Mouse (Mus musculus) forebrain, postnatal 0 days (tissue): Measurements from ENCODE around the gene Nr4a3. TPM values are rescaled to one million over a fixed set of nuclear protein-coding genes. Genes with fewer than 3 reads are reported as not detected.

ENCODE experiments used
- ATAC-seq: fragments of 200-750 bp; cut with Nextera tagmentation; 2 replicates; pipeline ENCODE4 v1.8.0; 2017; ENCODE audit warnings: mild to moderate bottlenecking, moderate library complexity
- DNase-seq: peaks from one replicate; pipeline ENCODE4 v3.0.0-alpha.2; 2015
- H3K27ac ChIP-seq: fragments of 300-500 bp; sonication (generic); 2 replicates; pipeline ENCODE4 v1.5.1; 2014; ENCODE audit warnings: low read depth, mild to moderate bottlenecking, antibody characterized with exemption, low read length, moderate library complexity, mixed read lengths
- H3K27me3 ChIP-seq: fragments of 300-500 bp; sonication (generic); 2 replicates; pipeline ENCODE4 v1.6.1; 2014; ENCODE audit warnings: mild to moderate bottlenecking, low read length, mixed read lengths; ENCODE audit not compliant: insufficient read depth
- H3K36me3 ChIP-seq: fragments of 300-500 bp; sonication (generic); 2 replicates; pipeline ENCODE4 v1.6.1; 2014; ENCODE audit warnings: mild to moderate bottlenecking, moderate library complexity; ENCODE audit not compliant: insufficient read depth
- H3K4me1 ChIP-seq: fragments of 300-500 bp; sonication (generic); 2 replicates; pipeline ENCODE4 v1.6.1; 2014; ENCODE audit warnings: antibody characterized with exemption; ENCODE audit not compliant: insufficient read depth
- H3K4me2 ChIP-seq: fragments of 300-500 bp; sonication (generic); 2 replicates; pipeline ENCODE4 v1.6.1; 2014; ENCODE audit warnings: low read depth, mild to moderate bottlenecking, moderate library complexity
- H3K4me3 ChIP-seq: fragments of 300-500 bp; sonication (generic); 2 replicates; pipeline ENCODE4 v1.5.1; 2014; ENCODE audit warnings: low read depth, low read length, mixed read lengths
- H3K9ac ChIP-seq: fragments of 300-500 bp; sonication (generic); 2 replicates; pipeline ENCODE4 v1.6.1; 2014; ENCODE audit warnings: mild to moderate bottlenecking
- H3K9me3 ChIP-seq: fragments of 300-500 bp; sonication (generic); 2 replicates; pipeline ENCODE4 v1.6.1; 2016; ENCODE audit warnings: low read length
- CTCF ChIP-seq: sonication (generic); IDR thresholded peaks from 2 replicates; pipeline ENCODE4 v1.5.1; 2016; ENCODE audit warnings: antibody characterized with exemption, control low read depth, low read depth
- WGBS: fragments of 180-500 bp; shearing (Covaris S2); extraction: QIAGEN DNeasy Blood & Tissue Kit; methylation state at CpG from one replicate; pipeline ENCODE4 v1.1.7; 2014; 5-methylcytosine and 5-hydroxymethylcytosine counted together
- polyA plus RNA-seq: library from polyadenylated mRNA; unstranded; fragments of >200 nt; fragmentation: Nextera tagmentation; extraction: Ambion mirVana; gene quantifications from 2 replicates; pipeline ENCODE4 v1.2.1, GENCODE M21; 2015
- total RNA-seq: library from RNA; depleted of rRNA; stranded (reverse); fragments of >200 nt; gene quantifications from 2 replicates; pipeline ENCODE4 v1.2.3, GENCODE M21; 2014; rRNA removed

The Nr4a3 gene
- 13.5 and 14.9 TPM in 2 replicates for total RNA-seq
- 9.1 and 12.4 TPM in 2 replicates for polyA plus RNA-seq

DNA sequence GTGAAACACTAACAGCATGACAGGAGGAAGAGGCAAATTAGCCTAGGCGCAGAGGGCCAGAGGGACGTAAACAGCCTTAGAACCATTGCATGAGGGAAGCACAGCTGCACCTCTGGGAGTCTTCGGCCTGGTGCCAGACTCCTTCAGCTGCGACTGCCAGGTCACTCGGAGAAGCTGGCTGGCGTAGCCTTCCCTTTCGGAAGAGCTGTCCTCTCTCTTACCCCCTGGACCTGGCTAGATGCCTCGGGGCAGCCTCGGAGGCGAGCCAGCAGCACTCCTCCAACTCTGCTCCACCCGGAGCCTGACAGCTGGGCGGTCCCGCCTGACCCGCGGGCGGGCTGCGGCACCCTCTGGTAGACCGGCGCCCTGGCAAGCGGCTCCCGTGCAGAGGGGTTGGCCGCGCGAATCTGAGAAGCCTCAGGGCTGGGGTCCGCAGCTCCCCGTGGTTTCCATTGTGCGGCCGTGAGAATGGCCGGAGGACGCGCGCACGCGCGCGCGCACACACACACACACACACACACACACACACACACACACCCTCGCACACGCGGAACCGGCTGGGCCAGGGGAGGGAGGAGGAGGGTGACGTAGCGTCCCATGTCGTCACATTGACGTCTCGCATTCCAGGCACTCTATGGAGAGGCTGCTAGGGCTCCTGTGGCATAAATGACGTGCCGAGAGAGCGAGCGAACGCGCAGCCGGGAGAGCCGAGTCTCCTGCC is at the start of gene Nr4a3:
TSS of gene Nr4a3 (plus strand) at position 663 of the 721 bp plus-strand sequence.
- peak; percentile 79 for ATAC-seq
- no peaks in the 10 kb centered on the region for H3K9me3 ChIP-seq
- H3K9ac ChIP-seq, result peak within 1 kb of the TSS; percentile 79
- H3K4me3 ChIP-seq, result peak within 1 kb of the TSS; percentile 70
- peaks cover 21% of the 10 kb centered on the region for H3K4me1 ChIP-seq
- H3K27ac ChIP-seq, result peak within 1 kb of the TSS; percentile 90
- peaks cover 4% of the 10 kb centered on the region for H3K27me3 ChIP-seq
- peak; percentile 95 for DNase-seq
- under 1% methylated on average over 49 of the region's 54 CpGs for WGBS
- TF ChIP-seq CTCF, result peak; percentile 43
- peak within 1 kb of the TSS; percentile 90 for H3K4me2 ChIP-seq
- no peaks in the 10 kb centered on the region for H3K36me3 ChIP-seq

DNA sequence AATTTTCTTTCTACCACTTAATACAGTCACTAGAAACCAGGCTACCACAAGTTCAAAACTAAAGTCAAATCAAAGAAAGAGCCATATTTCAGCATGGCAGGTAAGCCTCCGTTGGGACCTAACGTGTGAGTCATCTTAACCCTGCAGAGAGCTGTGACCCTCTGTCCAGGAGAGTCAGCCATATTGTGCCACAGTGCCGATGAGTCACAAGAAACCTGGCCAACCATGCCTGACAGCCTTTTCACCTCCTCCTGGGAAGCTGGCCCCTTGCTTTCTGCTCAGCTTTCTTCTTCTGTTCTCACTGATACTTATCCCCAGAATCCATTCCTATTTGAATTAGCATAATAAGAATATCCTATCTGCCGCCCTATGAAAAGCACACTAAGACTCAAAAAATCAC is 42.0 kb upstream of the Nr4a3 start:
- Histone ChIP-seq H3K9me3 (no peaks in the 10 kb centered on the region), H3K4me2 (no peak overlapping the region), H3K9ac (no peak overlapping the region), H3K4me1 (no peaks in the 10 kb centered on the region), H3K27me3 (no peaks in the 10 kb centered on the region), H3K36me3 (no peaks in the 10 kb centered on the region), H3K27ac (no peak overlapping the region), H3K4me3 (no peak overlapping the region)
- no peak for TF ChIP-seq CTCF
- no peak for ATAC-seq
- no peak for DNase-seq
- 89% methylated on average over 4 of the region's 4 CpGs for WGBS

DNA sequence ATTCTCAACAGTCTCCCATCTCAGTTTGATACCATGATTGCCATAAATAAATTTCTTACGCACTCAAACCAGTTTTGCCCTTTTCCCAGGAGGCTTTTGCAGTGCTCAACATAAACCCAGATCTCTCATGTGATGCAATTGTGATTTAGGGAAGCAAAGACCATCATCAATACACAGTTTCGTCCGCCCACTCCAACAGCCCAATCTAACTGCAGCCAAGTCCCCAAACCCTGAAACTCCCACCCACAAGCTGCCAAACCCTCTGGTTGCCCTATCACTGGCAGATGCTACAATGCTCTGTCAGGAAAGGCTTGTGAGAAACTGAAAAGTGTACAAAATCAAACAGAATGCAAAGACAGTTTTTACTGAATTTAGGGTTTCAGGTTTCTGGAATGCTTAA is 41.5 kb upstream of the Nr4a3 start:
- ATAC-seq (no peak), DNase-seq (no peak)
- H3K27ac ChIP-seq, result no peak overlapping the region
- H3K27me3 ChIP-seq, result no peaks in the 10 kb centered on the region
- TF ChIP-seq CTCF, result no peak
- H3K36me3 ChIP-seq, result no peaks in the 10 kb centered on the region
- H3K9ac ChIP-seq, result no peak overlapping the region
- no peak overlapping the region for H3K4me2 ChIP-seq
- H3K4me1 ChIP-seq, result no peaks in the 10 kb centered on the region
- no peak overlapping the region for H3K4me3 ChIP-seq
- H3K9me3 ChIP-seq, result no peaks in the 10 kb centered on the region
- WGBS, result 85% methylated on average over 3 of the region's 3 CpGs

DNA sequence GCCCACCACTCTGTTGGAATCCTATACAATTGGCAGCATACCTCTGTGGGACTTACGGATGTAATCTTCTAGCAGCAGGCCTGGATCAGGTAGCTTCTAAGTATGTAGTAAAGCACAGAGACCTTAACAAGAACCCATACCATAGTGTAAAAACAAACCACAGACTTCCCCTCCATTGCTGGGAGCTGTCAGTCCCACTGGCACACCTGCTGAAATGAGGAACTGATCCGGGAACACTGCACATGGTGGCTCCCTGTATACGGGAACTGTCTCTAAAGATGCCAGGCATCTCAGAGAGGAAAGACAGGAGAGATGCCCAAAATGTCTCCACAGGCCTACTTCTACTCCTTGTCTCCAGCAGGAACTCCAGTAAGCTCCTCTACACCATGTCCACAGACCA is 38.6 kb upstream of the Nr4a3 start:
- H3K4me2 ChIP-seq, result no peak overlapping the region
- H3K27ac ChIP-seq, result no peak overlapping the region
- ATAC-seq (no peak), DNase-seq (no peak)
- no peak overlapping the region for H3K9ac ChIP-seq
- H3K36me3 ChIP-seq, result no peaks in the 10 kb centered on the region
- H3K4me1 ChIP-seq, result no peaks in the 10 kb centered on the region
- H3K9me3 ChIP-seq, result no peaks in the 10 kb centered on the region
- no peak overlapping the region for H3K4me3 ChIP-seq
- no peaks in the 10 kb centered on the region for H3K27me3 ChIP-seq
- no peak for TF ChIP-seq CTCF
- WGBS, result 93% methylated on average over 3 of the region's 3 CpGs

DNA sequence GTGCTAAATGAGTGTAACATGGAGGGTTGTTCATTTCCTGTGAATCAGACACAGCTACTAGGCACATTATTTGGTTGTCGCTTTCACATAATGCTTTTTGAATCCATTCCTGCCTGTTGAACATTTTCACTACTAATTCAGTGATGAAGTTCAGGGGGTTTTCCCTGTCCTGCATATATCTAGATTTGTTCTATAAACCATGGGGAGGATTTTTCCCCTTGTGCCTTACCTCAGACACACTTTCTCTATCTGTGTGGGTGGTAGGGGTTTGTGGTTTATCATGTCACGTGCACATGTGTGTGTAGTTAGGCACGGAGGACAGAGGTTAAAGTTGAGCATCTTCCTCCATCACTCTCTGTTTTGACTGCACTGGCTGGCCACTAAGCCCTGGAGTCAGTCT is 32.7 kb upstream of the Nr4a3 start:
- Histone ChIP-seq H3K4me2 (no peak overlapping the region), H3K27ac (no peak overlapping the region), H3K4me1 (no peaks in the 10 kb centered on the region), H3K27me3 (no peaks in the 10 kb centered on the region), H3K4me3 (no peak overlapping the region), H3K9me3 (no peaks in the 10 kb centered on the region), H3K36me3 (no peaks in the 10 kb centered on the region), H3K9ac (no peak overlapping the region)
- WGBS, result 92% methylated on average over 3 of the region's 3 CpGs
- no peak for TF ChIP-seq CTCF
- DNase-seq, result no peak
- ATAC-seq, result no peak

DNA sequence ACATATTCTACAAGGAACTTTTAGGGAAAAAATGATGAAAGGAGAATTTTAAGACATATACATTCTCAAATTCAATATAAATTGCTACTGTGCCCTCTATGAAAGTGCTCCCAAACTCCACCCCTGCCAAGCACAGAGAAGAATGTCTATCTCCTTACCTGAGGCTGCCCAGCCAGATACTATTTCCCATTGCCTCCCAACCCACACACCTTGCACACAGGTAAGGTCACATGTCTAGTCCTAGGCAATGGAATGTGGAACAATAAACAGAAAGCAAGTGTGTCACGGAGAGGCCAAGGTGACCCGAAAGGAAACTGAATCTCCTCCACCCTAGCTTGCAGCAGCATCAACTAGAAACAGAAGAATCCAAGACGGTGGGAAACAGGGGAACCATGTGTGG is 22.0 kb upstream of the Nr4a3 start:
- H3K27me3 ChIP-seq, result no peaks in the 10 kb centered on the region
- no peak overlapping the region for H3K27ac ChIP-seq
- DNase-seq (no peak), ATAC-seq (no peak)
- no peaks in the 10 kb centered on the region for H3K9me3 ChIP-seq
- TF ChIP-seq CTCF, result no peak
- 87% methylated on average over 3 of the region's 3 CpGs for WGBS
- no peaks in the 10 kb centered on the region for H3K4me1 ChIP-seq
- H3K4me2 ChIP-seq, result no peak overlapping the region
- no peak overlapping the region for H3K4me3 ChIP-seq
- no peak overlapping the region for H3K9ac ChIP-seq
- no peaks in the 10 kb centered on the region for H3K36me3 ChIP-seq

DNA sequence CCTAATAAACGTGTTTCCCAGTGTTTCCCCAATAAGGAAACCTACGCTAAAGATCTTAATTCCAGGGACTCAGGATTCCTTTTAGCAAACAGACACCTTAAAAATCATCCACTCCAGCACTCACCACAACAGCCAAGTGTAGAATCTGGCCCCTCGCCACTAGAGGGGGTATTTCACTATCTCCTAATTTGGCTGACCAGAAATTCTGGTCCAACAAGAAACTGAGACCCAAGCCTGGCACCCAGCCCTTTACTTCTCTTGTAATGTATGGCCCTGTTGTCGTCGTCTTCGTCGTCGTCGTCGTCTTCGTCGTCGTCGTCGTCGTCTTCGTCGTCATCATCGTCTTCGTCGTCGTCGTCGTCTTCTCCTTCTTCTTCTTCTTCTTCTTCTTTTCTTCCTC is 15.3 kb upstream of the Nr4a3 start:
- Histone ChIP-seq H3K4me2 (no peak overlapping the region), H3K4me1 (no peaks in the 10 kb centered on the region), H3K9me3 (no peaks in the 10 kb centered on the region), H3K9ac (no peak overlapping the region), H3K27me3 (no peaks in the 10 kb centered on the region), H3K36me3 (no peaks in the 10 kb centered on the region), H3K4me3 (no peak overlapping the region), H3K27ac (no peak overlapping the region)
- no peak for DNase-seq
- ATAC-seq, result no peak
- 67% methylated on average over 24 of the region's 24 CpGs for WGBS
- peak; percentile 29; the same call in 1 of the 2 replicates for TF ChIP-seq CTCF
